Mouse (Mus musculus): ENCODE results near the gene Prr3.

Prr3 gene

DNA sequence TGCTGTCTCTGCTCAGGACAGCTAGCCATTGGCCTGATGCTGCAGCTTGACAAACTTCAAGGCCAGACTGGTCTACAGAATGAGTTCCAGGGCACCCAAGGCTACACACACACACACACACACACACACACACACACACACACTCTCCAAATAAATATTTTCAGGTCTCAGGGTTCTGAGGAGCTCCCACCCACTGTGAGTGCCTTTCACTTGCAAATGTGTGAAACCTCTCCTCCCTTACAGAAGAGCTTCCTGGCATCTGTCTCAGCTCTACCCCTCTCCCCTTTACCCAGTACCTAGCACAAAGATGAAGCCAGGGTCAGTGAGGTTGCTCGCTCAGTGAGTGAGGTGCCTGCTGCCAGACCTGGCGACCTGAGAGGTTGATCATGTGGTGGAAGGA, 40.9 kb downstream of the Prr3 start:
- in situ Hi-C loops (cut with MseI, MboI), result loop anchor here (5.0 kb wide), 1 partner anchor 53 kb away; no protein-coding TSS in a partner anchor

DNA sequence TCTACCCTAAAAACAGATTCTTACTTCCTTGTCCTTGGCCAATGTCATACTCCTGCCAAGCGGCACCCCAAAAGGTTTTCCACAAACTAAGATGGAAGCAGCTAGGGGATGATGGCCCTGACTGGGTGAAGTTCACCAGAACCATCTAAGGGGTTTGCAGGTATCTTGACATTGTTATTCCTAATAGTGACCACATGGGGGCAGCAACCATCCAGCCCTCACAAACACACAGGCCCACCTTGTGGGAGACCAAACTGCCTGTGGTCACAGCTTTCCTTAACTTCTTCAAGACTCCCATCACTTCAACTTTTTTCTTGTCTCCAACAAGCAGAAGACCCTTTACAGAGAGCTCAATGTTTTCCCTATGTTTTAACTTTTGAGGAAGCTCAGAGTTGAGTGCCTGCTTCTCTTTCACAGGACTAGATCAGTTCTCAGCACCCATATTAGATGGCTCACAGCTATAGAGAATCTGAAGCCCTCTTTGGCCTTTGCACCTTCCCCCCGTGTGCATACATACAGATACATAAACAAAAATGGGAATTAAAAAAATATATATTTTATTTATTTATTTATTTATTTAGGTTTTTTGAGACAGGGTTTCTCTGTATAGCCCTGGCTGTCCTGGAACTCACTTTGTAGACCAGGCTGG, 42.2 kb downstream of the Prr3 start:
- in situ Hi-C loops (cut with MseI, MboI), result loop anchor here (5.0 kb wide), 1 partner anchor 54 kb away; no protein-coding TSS in a partner anchor

DNA sequence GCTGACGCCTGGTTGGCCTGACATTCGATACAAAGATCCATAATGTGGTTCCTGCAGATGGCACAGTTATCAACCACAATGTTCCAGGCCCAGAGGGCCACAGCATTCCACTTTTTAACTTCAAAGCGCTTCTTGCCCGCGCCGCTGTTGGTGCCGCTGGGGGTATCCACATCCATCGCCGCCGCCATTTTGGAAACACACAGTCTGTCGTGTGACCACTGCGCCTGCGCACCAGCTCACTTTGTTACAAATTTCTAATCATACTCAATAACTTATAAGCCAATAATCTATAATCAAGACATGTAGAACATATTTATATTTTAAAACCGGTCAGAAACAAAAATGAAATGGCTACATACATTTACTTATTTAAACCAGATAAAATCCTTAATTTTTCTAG, 44.3 kb downstream of the Prr3 start:
- in situ Hi-C loops (cut with MseI, MboI), result loop anchor here (5.0 kb wide), 1 partner anchor 57 kb away; no protein-coding TSS in a partner anchor

DNA sequence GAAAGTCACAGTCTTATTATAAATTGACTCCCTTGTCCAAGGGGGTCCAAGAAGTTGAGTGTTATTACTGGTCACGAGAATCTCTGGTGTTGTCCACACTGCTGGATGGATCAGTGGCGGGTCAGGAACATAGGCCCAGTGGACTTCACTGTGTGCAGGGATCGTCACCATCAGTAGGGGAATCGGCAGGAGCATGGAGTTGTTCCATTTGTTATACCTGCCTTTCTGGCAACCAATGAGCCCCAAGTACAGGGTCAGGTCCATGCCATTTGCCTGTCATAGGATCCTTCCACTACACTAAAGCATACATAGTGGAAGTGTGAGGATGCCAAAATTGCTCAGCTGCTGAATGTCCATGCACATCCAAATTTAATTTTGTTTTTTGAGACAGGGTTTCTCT, 47.4 kb downstream of the Prr3 start:
- in situ Hi-C loops (cut with MseI, MboI), result no loop called here

DNA sequence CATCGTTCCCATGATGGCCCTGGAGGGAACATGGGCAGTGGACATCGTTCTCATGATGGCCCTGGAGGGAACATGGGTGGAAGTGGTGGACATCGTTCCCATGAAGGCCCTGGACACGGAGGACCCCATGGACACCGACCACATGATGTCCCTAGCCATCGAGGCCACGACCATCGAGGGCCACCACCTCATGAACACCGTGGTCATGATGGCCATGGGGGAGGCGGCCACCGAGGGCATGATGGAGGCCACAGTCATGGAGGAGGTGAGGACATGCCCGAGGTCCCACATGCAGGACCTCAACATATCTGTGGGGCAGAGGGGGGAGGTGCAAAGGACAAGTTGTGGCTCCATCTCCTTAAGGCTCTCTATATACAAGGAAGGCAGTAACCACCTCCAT, 49.4 kb downstream of the Prr3 start:
- in situ Hi-C loops (cut with MseI, MboI), result no loop called here

DNA sequence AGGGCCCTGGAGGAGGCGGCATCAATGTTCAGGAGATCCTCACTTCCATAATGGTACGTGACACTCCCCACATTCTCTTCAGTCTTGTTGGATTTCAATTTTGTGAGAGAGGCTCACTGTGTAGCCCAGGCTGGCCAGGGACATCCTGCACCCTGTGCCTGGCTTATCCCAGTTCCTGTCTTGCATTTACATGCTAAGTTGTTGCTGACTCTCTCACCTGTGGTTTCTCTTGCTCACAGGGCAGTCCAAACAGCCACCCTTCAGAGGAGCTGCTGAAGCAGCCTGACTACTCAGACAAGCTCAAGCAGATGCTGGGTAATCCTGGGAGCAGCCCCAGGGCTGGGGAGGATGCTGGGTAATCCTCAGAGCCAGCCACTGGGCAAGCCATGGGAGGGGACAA, 50.5 kb downstream of the Prr3 start:
- in situ Hi-C loops (cut with MseI, MboI), result no loop called here

DNA sequence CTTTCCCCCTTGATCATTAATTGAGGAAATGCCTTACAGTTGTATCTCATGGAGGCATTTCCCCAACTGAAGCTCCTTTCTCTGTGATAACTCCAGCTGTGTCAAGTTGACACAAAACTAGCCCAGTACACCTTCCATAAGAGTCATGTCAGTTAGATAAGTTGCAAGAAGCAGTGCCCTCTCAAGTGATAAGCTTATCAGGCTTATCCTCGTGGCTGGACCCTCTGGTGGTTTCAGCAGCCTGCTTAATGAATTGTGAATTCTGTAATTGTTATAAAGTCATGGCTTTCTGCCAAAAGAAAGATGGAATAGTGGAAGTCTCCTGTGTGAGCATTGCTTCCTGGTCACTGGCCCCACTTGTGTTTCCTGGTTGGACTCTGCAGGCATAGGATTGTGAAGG, 52.6 kb downstream of the Prr3 start:
- in situ Hi-C loops (cut with MseI, MboI), result no loop called here

DNA sequence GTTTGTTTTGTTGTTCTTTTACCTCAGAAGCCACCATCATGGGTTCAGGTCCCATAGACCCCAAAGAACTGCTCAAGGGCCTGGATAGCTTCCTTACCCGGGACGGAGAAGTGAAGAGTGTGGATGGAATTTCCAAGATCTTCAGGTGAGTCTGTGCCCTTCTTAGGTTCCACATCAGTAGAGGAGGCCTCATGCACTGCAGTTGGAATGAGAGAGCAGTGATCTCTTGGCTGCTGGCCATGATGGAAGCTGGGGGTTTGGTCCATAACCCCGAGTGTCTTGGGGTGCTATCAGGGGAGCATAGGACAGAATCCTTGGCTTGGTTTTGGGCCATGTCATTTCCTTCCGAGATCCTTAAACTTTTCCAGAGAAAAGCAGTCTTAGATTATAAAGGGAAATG, 56.8 kb downstream of the Prr3 start:
- in situ Hi-C loops (cut with MseI, MboI), result no loop called here

DNA sequence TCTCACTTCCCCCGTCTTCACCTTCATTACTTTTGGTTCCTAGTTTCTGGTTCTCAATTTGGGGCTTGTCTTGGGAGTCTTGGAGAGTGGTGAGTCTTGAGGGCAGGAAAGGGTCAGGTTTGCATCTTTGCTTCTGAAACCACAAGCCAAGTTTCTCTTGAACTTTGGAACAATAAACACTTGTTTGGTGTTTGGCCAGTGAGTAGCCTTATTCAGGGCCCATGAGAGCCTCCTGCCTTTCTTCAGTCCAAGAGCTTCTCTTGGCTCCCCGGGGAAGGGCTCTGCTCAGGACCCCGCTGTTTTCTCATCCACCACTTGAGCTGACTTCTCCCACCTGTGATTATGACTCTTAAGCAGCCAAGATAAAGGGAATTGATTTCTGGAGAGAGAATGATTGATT, 57.5 kb downstream of the Prr3 start:
- in situ Hi-C loops (cut with MseI, MboI), result no loop called here

Measured in mouse trophoblast stem cell (cell line).